Mouse (Mus musculus) C2C12 (cell line): ENCODE measurements at regions not wholly inside any gene's neighbourhood (a gene's known extent, or its start where the extent isn't known, plus 50 kb on each side); places are given as distances from the start of the nearest gene placed in this dataset.

Experiments
- CTCF ChIP-seq: IDR thresholded peaks from one replicate; pipeline ENCODE4 v1.5.1; 2011; ENCODE audit not compliant: control insufficient read depth, insufficient read depth, insufficient read length
- MAX ChIP-seq: IDR thresholded peaks from one replicate; pipeline ENCODE4 v1.6.1; 2011; ENCODE audit warnings: mild to moderate bottlenecking, control low read depth
- USF1 ChIP-seq: IDR thresholded peaks from one replicate; pipeline ENCODE4 v1.6.1; 2011; ENCODE audit warnings: low read depth, mild to moderate bottlenecking, control low read depth, moderate library complexity

- TF ChIP-seq CTCF (no peak), MAX (no peak), USF1 (no peak)
Measured at GRCm38 (mm10) chr14:114863585-114863984, 228.4 kb upstream of the Gpc5 start.
